Mouse (Mus musculus): ENCODE data around the gene Wdr12. TPM values are rescaled to one million over a fixed set of nuclear protein-coding genes. Genes with fewer than 3 reads are reported as not detected.

Wdr12 gene
- polyA plus RNA-seq, 1 experiment from 2014 or later, result 58.9 TPM

- Histone ChIP-seq H3K9me3 (ENCODE audit: control insufficient read depth, low read length) (no peaks in the 10 kb centered on the region), H3K9ac (replicated peaks; ENCODE audit: low read depth, low read length) (no peak overlapping the region), H3K4me1 (replicated peaks; ENCODE audit: control insufficient read depth, insufficient read depth, low read length) (no peaks in the 10 kb centered on the region), H3K27ac (ENCODE audit: low read length) (no peak overlapping the region), H3K4me3 (replicated peaks; ENCODE audit: low read length) (no peak overlapping the region), H3K4me2 (ENCODE audit: low read length) (no peak overlapping the region), H3K27me3 (replicated peaks; ENCODE audit: control insufficient read depth, insufficient read depth, low read length) (no peaks in the 10 kb centered on the region), H3K36me3 (ENCODE audit: control insufficient read depth, insufficient read depth) (no peaks in the 10 kb centered on the region)
- WGBS, result 82% methylated on average over 2 of the region's 2 CpGs
- peak; percentile 93 for ATAC-seq
These were observed 63.4 kb downstream of the Wdr12 start for GRCm38 (mm10) chr1:60035044-60035443.

Other genes with a start within 250 kb of the Wdr12 start
- gene Fam117b, start 185.6 kb downstream of the Wdr12 start, polyA plus RNA-seq (2015; fragmentation: Nextera tagmentation; extraction: Ambion mirVana), result 29.6 and 33.5 TPM in 2 replicates
- gene Ica1l, start 55.5 kb downstream of the Wdr12 start, polyA plus RNA-seq (2015; fragmentation: Nextera tagmentation; extraction: Ambion mirVana), result 25.4 and 31.4 TPM in 2 replicates
- gene Carf, start 398 bp downstream of the Wdr12 start, polyA plus RNA-seq (2015; fragmentation: Nextera tagmentation; extraction: Ambion mirVana), result 6.9 and 9.3 TPM in 2 replicates
- gene Nbeal1, start 82.0 kb upstream of the Wdr12 start, polyA plus RNA-seq (2015; fragmentation: Nextera tagmentation; extraction: Ambion mirVana), result 8.9 and 9.8 TPM in 2 replicates
- 9.0 and 10.7 TPM in 2 replicates for gene Cyp20a1, start 244.7 kb upstream of the Wdr12 start, polyA plus RNA-seq (2015; fragmentation: Nextera tagmentation; extraction: Ambion mirVana)

Data from forebrain, embryonic 16.5 days (tissue).